Mouse (Mus musculus): ENCODE measurements around the gene Sult3a2.
"Not testable (repeated sequence)": the region's sequence is repeated elsewhere in the genome, so short reads cannot be mapped to it uniquely, and the experiment has no call there.

Sult3a2 gene

DNA sequence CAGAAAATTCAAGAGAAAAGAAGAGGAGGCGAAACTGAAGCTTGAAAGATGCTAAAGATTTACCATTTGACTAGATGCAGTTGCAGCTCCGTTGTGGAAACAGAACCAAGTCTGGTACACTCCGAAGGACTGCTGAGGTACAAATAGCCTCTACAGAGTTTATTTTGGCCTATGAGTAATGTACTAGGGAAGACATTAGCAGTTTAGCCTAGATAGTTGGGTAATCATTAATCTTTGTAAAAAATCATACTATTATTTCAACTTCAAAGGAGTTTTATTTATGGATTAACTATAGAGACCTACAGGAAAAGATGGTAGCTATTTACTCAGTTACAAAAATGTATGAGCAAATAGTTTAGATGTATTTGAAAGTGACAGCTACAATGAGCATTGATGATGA, at the start of gene Sult3a2:
Gene Sult3a2, minus strand, starts transcription at position 101 of the 400 bp plus-strand sequence.
- DNase-seq (ENCODE audit: low spot score): no peak

DNA sequence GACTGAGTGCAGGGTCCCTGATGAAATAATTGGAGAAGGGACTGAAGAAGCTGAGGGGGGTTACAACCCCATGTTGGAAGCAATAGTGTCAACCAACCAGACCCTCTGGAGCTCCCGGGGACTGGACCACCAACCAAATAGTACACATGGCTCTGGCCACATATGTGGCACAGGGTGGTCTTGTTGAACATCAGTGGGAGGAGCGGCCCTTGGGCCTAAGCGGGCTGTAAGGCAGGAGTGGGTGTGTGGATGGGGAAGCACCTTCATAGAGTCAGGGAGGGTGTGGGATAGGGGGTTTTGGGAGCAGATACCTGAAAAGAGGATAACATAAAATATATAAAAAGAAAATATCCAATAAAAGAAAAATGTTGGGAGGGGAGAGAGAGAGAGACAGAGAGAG, 34.4 kb upstream of the Sult3a2 start:
- no peak for DNase-seq (ENCODE audit: low spot score)

DNA sequence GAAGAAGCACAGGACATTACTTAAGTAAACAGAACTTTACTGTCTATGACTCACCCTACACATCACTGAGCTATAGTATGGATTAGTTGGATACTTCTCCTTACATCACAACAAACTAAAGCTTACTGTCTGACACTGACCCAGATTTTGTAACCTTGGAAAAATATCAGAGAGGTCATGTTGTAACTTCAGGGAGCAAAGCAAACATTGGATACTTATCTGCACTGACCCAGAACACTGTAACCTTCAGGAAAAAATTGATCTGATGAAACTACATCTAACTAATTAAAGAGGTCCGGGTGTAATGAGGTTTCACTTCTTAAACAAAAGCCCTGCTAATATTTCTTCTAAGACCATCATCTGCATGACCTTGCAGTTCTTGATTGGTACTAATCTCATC, 30.4 kb upstream of the Sult3a2 start:
- DNase-seq (ENCODE audit: low spot score): no peak

DNA sequence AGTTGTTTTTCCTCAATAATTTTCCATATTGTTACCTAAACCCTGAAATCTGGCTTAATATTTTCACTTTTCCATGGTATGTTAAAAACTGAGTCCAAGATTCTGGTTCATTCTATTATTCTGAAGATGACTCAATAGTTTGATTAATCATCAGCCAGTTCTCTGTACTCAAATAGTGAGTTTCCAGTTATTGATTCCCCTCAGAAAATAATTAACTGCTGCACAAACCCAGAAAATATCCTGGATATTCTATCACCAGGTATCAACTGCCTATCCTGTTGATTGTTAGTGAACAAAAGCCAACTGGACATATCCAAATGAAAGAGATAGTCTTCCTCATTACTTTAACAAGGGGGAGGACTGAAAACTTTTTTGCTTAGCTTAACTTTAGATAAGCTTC, 27.8 kb upstream of the Sult3a2 start:
- DNase-seq (ENCODE audit: low spot score): no peak

DNA sequence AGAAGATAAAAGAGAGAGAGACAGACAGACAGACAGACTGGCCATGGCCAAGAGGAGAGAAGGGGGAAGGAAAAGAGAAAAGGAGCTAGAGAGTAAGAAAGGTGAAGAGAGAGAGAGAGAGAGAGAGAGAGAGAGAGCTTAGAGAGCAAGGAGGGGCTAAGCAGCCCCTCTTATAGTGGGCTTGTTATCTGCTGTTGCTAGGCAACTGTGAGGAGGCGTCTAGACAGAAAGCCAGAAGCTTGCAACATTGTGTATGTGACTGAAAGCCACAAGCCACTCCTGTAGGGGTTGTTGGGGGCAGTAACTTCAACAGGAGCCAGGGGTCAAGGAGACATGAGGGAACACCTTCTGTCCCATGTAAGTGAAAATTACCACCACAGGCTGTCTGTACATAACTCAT, 25.3 kb upstream of the Sult3a2 start:
- DNase-seq (ENCODE audit: low spot score): no peak

GRCm38 (mm10) chr10:33797221-33797949, 10.9 kb upstream of the Sult3a2 start:
- DNase-seq (ENCODE audit: low spot score): not testable (repeated sequence)

- not testable (repeated sequence) for DNase-seq (ENCODE audit: low spot score)
These were observed 9.9 kb upstream of the Sult3a2 start for GRCm38 (mm10) chr10:33796269-33796915.

DNA sequence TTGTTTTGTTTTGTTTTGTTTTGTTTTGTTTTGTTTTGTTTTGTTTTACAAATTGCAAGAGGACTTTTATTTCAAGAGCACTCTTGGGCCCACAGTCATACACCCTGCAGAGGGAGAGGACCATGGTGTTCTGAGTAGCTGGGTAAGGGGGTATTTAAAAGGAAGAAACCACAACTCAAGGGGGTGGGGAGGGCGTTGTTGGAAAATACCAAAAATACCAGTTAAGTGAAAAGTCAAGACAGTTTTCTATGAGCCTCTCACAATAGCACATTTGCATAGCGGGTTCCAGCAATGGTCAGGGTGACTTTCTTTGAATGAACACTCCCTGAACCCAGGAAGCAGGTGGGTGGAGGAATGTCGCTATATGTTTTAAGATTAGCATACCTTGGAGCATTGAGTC, 5.7 kb upstream of the Sult3a2 start:
- not testable (repeated sequence) for DNase-seq (ENCODE audit: low spot score)

- no peak for DNase-seq (ENCODE audit: low spot score)
These were observed 1.0 kb upstream of the Sult3a2 start for GRCm38 (mm10) chr10:33787541-33787940.

DNA sequence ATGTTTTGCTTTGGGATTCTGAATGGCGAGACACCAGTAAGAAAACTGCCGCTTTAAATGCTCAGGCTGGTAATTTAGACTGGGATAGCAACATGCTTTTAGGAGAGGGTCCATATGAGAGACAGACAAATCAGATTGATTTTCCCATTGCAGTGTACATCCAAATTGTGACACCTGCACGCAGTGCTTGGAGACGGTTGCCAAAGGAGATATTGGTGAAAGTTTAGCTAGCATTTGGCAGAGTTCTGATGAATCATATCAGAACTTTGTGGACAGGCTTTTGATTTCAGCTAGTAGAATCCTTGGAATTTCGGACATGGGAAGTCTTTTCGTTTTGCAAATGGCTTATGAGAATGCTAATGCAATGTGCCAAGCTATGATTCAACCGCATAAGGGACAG, 51.3 kb downstream of the Sult3a2 start:
- DNase-seq (ENCODE audit: low spot score): not testable (repeated sequence)

- no peak for DNase-seq (ENCODE audit: low spot score)
These were observed 53.3 kb downstream of the Sult3a2 start for GRCm38 (mm10) chr10:33733241-33733640.

- DNase-seq (ENCODE audit: low spot score): no peak
These were observed 53.9 kb downstream of the Sult3a2 start for GRCm38 (mm10) chr10:33732409-33733185.

- DNase-seq (ENCODE audit: low spot score): no peak
These were observed 62.7 kb downstream of the Sult3a2 start for GRCm38 (mm10) chr10:33723764-33724163.

DNA sequence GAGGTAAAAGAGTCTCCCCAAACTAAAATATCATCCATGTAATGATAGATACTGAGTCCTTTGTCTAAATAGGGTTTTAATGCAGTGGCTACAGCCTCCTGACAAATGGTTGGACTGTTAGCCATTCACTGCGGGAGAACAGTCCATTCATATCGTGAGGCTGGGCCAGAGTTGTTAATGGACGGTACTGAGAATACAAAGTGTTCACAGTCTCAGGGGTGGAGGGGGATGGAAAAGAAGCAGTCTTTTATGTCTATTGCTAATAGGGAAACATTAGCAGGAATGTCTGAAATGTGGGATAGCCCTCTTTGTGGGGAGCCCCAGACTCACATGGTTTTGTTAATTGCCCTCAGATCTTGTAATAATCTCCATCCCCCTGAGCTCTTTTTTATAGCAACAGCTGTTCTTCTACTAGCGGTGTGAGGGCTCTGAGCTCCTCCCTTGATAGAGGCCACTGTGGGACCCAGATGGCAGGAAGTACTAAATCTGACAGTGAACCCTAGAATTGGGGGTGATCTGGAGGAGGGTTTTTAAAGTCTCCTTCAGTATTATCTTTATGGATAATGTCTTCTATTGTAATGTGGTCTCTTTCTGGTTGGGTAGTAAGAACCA, 64.6 kb downstream of the Sult3a2 start:
- DNase-seq (ENCODE audit: low spot score): no peak
